Mouse (Mus musculus): ENCODE results near the gene Klhl3.

DNA sequence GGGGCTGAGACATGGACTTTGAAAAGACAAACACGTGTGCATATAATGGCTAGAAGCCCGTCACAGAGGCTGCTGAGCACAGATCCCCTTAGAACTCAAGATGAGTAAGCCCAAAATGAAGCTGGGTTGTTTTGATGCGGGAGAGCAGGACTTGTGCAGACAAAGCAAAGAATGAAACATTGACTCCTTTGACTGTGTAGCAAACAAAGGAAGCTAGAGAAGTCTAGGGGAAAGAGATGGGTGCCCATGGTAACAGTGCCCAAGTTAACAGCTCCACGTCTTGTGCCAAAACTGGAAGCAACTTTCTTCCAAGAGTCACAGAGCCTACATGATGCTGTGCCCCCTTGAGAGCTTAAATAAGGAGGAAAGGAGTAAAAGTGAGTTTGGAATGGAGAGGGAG is 59.8 kb downstream of the Klhl3 start:
- TF ChIP-seq CTCF (IDR thresholded peaks at IDR 0.05; ENCODE audit: control insufficient read depth, insufficient read depth, low read length) (no peak), POLR2A (IDR thresholded peaks at IDR 0.05; ENCODE audit: borderline replicate concordance, control insufficient read depth, low read depth, low read length) (no peak)
